Mouse (Mus musculus) heart, embryonic 13.5 days (tissue): ENCODE results near the gene Ntng2. TPM values are rescaled to one million over a fixed set of nuclear protein-coding genes. Genes with fewer than 3 reads are reported as not detected.

Experiments used
- ATAC-seq: fragments of 200-750 bp; cut with Nextera tagmentation; 2 replicates; pipeline ENCODE4 v1.8.0; 2017; ENCODE audit warnings: moderate TSS enrichment; ENCODE audit not compliant: insufficient number of reproducible peaks, low FRiP score, low TSS enrichment; ENCODE audit errors: extremely low read depth
- H3K27ac ChIP-seq: fragments of 300-500 bp; sonication (generic); replicated peaks from 2 replicates; pipeline ENCODE4 v1.5.1; 2015; ENCODE audit warnings: moderate library complexity, mild to moderate bottlenecking, inconsistent platforms
- H3K27me3 ChIP-seq: fragments of 300-500 bp; sonication (generic); replicated peaks from 2 replicates; pipeline ENCODE4 v1.6.1; 2015; ENCODE audit warnings: mild to moderate bottlenecking, inconsistent platforms
- H3K36me3 ChIP-seq: fragments of 300-500 bp; sonication (generic); 2 replicates; pipeline ENCODE4 v1.6.1; 2015; ENCODE audit warnings: mild to moderate bottlenecking, inconsistent platforms
- H3K4me1 ChIP-seq: fragments of 300-500 bp; sonication (generic); 2 replicates; pipeline ENCODE4 v1.6.1; 2015; ENCODE audit warnings: inconsistent platforms
- H3K4me2 ChIP-seq: fragments of 300-500 bp; sonication (generic); 2 replicates; pipeline ENCODE4 v1.6.1; 2015; ENCODE audit warnings: inconsistent platforms, mild to moderate bottlenecking, moderate library complexity
- H3K4me3 ChIP-seq: fragments of 300-500 bp; sonication (generic); 2 replicates; pipeline ENCODE4 v1.5.1; 2015; ENCODE audit warnings: moderate library complexity, mild to moderate bottlenecking, inconsistent platforms
- H3K9ac ChIP-seq: fragments of 300-500 bp; sonication (generic); 2 replicates; pipeline ENCODE4 v1.6.1; 2015; ENCODE audit warnings: inconsistent platforms, mild to moderate bottlenecking, moderate library complexity
- H3K9me3 ChIP-seq: fragments of 300-500 bp; sonication (generic); 2 replicates; pipeline ENCODE4 v1.6.1; 2016; ENCODE audit warnings: inconsistent platforms
- WGBS: fragments of 180-500 bp; shearing (Covaris S2); methylation state at CpG from one replicate; pipeline ENCODE4 v1.1.7; 2015; ENCODE audit warnings: mixed read lengths; 5-methylcytosine and 5-hydroxymethylcytosine counted together
- polyA plus RNA-seq: library from polyadenylated mRNA; unstranded; fragments of >200 nt; fragmentation: Nextera tagmentation; extraction: Ambion mirVana; gene quantifications from 2 replicates; pipeline ENCODE4 v1.2.1, GENCODE M21; 2015

The Ntng2 gene
- polyA plus RNA-seq, 1 experiment from 2014 or later, result 0.19 TPM

DNA sequence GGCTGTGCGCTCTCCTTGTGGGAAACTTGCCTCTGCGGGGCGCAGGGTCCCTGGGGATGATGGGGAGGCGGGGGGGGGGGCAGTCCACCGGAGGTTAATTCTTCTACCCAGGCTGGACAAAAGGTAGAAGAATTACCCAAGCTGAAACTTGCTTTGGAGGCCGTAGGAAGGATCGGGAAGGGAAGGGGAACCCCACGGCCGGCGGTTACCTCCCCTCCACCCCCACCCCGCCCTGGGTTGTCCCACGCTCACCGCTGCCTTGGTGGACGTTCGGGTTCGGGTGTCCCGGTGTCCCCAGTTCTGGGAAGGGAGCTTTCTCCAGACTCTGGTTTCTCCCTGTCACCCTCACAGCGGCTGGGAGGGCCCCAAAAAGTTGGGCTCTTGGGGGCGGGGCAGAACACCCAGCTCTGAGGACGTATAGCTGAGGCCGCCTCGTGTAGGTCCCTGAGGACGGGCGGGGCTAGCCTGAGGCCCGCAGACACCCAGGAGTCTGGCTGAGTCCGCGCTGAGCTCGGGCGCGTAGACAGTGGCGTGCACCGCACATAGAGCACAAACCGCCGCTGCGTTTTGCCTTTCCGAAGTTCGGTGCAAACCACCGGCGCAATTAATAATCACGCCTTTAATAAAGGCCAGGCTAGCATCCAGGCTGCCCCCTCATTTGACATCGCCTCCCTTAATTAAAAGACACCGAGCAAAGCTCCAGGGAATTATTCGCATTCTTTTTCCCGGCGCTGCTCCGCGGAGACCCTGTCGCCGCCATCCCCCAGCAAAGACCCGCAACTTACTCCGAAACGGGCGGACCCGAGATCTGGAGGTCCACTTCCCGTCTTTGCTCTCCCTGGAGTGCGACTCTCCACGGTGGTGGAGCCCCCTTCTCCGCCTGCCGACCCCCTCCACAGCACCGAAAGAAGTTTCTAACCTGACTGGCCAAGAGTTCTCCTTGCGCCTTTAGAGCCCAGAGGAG, 1.4 kb downstream of the Ntng2 start:
- H3K4me3 ChIP-seq, result peak overlapping the region; percentile 73
- no peaks in the 10 kb centered on the region for H3K36me3 ChIP-seq
- WGBS, result under 1% methylated on average over 61 of the region's 61 CpGs
- no peak for ATAC-seq
- H3K27me3 ChIP-seq, result peaks cover 100% of the 10 kb centered on the region
- peaks cover 37% of the 10 kb centered on the region for H3K4me1 ChIP-seq
- peak overlapping the region; percentile 81 for H3K9ac ChIP-seq
- peak overlapping the region; percentile 93 for H3K4me2 ChIP-seq
- no peaks in the 10 kb centered on the region for H3K9me3 ChIP-seq
- no peak overlapping the region for H3K27ac ChIP-seq

DNA sequence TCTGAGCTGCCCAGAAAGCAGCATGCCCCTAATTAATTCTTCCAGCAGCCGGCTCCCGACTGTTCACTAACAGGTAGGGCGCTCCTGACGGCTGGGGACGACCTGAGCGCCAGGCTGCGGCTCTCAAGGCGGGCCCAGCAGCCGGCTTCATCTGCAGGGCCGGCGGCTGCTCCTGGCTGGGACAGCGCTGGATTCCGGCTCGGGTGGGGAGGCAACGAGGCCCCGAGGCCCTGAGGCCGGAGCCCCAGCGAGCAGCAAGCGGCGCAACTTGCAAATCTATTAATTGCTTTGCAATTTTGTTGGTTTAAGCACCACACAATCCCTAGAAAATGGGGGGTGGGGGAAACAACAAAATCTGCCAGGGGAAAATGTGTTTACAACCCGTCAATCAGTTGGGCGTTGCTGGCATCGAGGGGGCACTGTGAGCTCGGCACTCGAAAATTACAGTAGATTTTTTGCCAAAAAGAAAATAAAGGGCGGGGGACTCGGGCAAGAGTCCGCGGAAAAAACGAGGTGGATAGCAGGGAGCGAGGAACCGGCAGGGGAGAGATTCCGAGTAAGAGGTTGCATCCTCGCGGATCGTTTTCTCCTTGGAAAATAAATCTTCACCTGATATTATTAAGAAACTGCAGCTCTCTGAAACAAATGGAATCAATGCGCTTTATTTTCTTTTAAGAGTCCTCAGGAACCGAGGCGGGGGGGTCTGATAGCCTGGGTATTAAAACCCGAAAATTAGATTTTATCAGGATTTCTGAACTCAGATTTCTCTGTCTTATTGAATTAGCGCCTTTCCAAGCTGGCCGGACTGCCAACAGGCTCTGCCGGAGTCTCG, 2.3 kb downstream of the Ntng2 start:
- Histone ChIP-seq H3K4me2 (peak overlapping the region; percentile 93), H3K9ac (no peak overlapping the region), H3K27me3 (peaks cover 100% of the 10 kb centered on the region), H3K36me3 (no peaks in the 10 kb centered on the region), H3K4me3 (peak overlapping the region; percentile 73), H3K27ac (no peak overlapping the region), H3K4me1 (peaks cover 38% of the 10 kb centered on the region), H3K9me3 (no peaks in the 10 kb centered on the region)
- under 1% methylated on average over 44 of the region's 44 CpGs for WGBS
- no peak; the same call in 1 of the 2 replicates for ATAC-seq

DNA sequence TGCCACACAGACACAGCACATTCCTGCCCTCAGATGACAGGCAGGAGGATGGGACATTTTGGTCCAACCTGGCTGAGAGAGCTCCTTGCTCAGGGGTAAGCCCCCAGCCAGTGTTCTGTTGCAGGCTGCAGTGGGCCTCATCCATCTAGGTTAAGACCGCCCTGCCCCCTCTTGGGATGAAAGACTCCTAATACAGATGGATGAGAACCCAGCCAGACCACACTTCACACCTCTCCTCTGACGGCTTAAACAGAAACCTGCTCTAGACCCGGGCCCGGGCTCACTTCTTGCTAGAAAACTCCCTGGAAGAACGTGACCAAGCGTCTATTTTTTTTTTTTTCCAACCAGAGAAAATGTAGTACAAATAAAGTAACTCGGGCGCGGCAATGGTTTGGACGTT, 3.0 kb downstream of the Ntng2 start:
- Histone ChIP-seq H3K4me2 (peak overlapping the region; percentile 93), H3K9me3 (no peaks in the 10 kb centered on the region), H3K4me1 (peaks cover 43% of the 10 kb centered on the region), H3K9ac (no peak overlapping the region), H3K4me3 (peak overlapping the region; percentile 73; the same call in 1 of the 2 replicates), H3K27me3 (peaks cover 100% of the 10 kb centered on the region), H3K36me3 (no peaks in the 10 kb centered on the region), H3K27ac (no peak overlapping the region)
- no peak for ATAC-seq
- 7% methylated on average over 10 of the region's 10 CpGs for WGBS

DNA sequence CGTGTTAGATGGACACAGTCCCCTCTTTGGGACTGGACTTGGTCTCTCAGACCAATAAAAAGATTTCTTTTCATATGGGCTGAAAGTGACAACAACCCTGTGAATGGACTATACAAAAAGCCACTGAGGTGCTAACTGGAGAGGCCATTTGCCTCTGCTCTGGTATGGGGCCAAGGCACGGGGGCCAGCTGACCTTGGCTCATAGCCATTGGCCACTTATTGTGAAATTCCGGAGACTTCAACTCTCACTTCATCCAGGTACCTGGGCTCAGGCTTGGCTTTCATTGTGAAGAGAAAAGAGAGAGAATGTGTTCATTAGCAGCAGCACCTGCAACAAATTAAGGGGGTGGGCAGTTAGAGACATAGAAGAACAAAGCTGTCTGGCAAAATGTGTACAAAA, 4.3 kb downstream of the Ntng2 start:
- 36% methylated on average over 3 of the region's 3 CpGs for WGBS
- Histone ChIP-seq H3K27me3 (peaks cover 92% of the 10 kb centered on the region), H3K36me3 (no peaks in the 10 kb centered on the region), H3K27ac (no peak overlapping the region), H3K4me1 (peaks cover 42% of the 10 kb centered on the region), H3K4me3 (no peak overlapping the region), H3K4me2 (no peak overlapping the region), H3K9ac (no peak overlapping the region), H3K9me3 (no peaks in the 10 kb centered on the region)
- no peak for ATAC-seq

DNA sequence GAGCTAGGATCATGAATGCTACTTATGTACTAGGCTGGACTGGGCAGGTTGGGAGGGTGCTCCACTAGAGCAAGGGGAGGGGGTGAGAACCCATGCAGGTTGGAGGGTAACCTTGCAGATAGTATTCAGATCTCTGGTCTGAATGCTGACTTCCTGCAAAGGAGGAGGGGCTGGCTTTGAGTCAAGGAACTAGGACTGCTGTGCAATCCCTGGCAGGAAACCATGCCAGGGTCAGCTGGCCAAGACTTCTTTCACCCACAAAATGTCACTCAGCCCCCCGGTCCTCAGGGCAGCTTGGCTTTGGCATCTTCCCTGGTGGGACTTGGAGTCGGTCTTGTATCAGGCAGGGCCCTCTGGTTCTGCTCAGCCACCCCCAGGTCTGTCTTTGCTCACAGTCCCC, 5.4 kb downstream of the Ntng2 start:
- H3K4me2 ChIP-seq, result no peak overlapping the region
- WGBS, result 55% methylated on average over 2 of the region's 2 CpGs
- no peaks in the 10 kb centered on the region for H3K9me3 ChIP-seq
- no peak overlapping the region for H3K9ac ChIP-seq
- ATAC-seq, result no peak
- H3K36me3 ChIP-seq, result no peaks in the 10 kb centered on the region
- peaks cover 31% of the 10 kb centered on the region for H3K4me1 ChIP-seq
- peaks cover 84% of the 10 kb centered on the region for H3K27me3 ChIP-seq
- no peak overlapping the region for H3K27ac ChIP-seq
- H3K4me3 ChIP-seq, result no peak overlapping the region

DNA sequence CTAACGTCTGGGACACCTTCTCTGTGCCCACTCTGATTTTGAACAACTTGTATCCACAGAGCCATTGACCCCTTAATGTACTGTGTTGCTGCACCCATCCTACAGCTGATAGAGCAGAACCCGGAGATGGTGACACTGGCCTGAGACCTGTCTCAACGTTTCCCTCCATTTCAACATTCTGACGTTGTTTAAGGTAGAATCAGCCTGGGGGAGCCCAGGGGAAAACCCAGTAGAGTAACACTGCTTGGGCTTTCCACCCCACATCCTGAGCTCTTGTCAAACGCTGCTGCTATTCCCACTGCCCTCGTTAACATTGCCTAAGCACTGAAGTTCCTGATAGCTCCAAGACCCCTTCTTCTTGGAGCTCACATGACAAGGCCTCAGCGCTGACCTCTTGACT, 5.9 kb downstream of the Ntng2 start:
- Histone ChIP-seq H3K4me3 (no peak overlapping the region), H3K36me3 (no peaks in the 10 kb centered on the region), H3K4me2 (no peak overlapping the region), H3K9me3 (no peaks in the 10 kb centered on the region), H3K27ac (no peak overlapping the region), H3K27me3 (peaks cover 84% of the 10 kb centered on the region), H3K4me1 (peaks cover 28% of the 10 kb centered on the region), H3K9ac (no peak overlapping the region)
- 56% methylated on average over 7 of the region's 7 CpGs for WGBS
- ATAC-seq, result no peak

DNA sequence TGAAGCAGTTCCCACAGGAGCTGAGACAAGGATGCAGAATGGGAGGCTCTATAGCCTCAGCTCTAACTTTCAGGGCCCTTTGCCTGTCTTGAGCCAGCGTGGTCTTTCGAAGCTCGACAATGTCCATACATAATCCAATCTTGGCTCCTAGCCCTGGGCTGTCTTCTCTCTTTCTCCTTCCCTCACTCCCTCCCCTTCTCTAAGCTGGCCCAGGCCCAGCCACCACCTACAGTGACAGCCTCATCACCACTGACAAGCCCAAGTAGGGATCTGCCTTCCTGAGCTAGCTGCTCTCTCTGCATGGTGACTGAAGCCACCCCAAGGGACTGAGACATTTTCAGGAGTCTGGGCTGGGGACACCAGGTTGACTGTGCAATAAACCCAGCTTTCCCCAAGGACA, 6.5 kb downstream of the Ntng2 start:
- Histone ChIP-seq H3K4me2 (no peak overlapping the region), H3K27ac (no peak overlapping the region), H3K9ac (no peak overlapping the region), H3K36me3 (no peaks in the 10 kb centered on the region), H3K9me3 (no peaks in the 10 kb centered on the region), H3K4me1 (peaks cover 22% of the 10 kb centered on the region), H3K4me3 (no peak overlapping the region), H3K27me3 (peaks cover 84% of the 10 kb centered on the region)
- no peak for ATAC-seq
- WGBS, result 56% methylated on average over 3 of the region's 3 CpGs

DNA sequence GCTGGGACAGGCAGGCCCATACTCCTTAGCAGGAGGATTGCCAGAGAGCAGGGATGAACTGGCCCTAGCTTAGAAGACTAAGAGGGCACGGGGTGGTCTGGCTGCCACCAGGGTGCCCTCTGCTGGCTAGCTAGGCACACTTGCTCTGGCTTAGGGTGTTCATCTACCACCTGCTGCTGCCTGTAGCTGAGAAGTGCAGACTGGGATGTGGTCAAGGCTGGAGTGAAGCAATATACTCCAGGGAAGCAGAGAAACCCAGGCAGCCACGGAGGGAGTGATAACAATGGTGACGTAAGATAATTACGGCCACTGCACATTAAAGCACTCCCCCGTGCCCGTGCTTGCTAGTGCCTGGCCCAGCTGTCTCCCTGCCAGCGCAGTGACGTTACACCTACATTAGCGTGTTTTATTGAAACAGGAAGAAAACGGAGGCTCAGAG, 7.4 kb downstream of the Ntng2 start:
- peaks cover 12% of the 10 kb centered on the region for H3K4me1 ChIP-seq
- no peak overlapping the region for H3K9ac ChIP-seq
- H3K36me3 ChIP-seq, result no peaks in the 10 kb centered on the region
- H3K27me3 ChIP-seq, result peaks cover 84% of the 10 kb centered on the region
- H3K27ac ChIP-seq, result no peak overlapping the region
- no peak overlapping the region for H3K4me3 ChIP-seq
- WGBS, result 21% methylated on average over 10 of the region's 10 CpGs
- no peaks in the 10 kb centered on the region for H3K9me3 ChIP-seq
- no peak for ATAC-seq
- H3K4me2 ChIP-seq, result no peak overlapping the region

DNA sequence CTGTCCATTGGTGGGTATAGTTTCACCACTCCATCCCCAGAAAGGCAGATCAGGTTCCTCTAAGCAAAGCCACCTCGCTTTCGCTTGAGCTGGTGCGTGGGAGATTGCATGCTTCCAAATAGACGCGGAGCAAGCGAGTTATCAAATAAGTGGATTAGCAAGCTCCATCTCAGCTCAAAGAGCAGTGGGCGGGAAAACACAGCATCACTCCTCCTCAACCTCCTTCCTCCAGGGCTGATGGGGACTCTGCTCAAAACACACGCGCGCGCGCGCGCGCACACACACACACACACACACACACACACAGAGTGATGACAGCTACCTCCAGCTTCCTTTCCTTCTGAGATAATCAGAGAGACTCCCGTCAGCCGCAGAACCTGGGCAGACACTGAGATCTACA, 13.5 kb downstream of the Ntng2 start:
- no peaks in the 10 kb centered on the region for H3K4me1 ChIP-seq
- no peaks in the 10 kb centered on the region for H3K36me3 ChIP-seq
- no peak overlapping the region for H3K4me3 ChIP-seq
- H3K9me3 ChIP-seq, result no peaks in the 10 kb centered on the region
- H3K4me2 ChIP-seq, result no peak overlapping the region
- ATAC-seq, result no peak
- H3K27me3 ChIP-seq, result peaks cover 68% of the 10 kb centered on the region
- no peak overlapping the region for H3K27ac ChIP-seq
- no peak overlapping the region for H3K9ac ChIP-seq
- WGBS, result 48% methylated on average over 17 of the region's 17 CpGs

DNA sequence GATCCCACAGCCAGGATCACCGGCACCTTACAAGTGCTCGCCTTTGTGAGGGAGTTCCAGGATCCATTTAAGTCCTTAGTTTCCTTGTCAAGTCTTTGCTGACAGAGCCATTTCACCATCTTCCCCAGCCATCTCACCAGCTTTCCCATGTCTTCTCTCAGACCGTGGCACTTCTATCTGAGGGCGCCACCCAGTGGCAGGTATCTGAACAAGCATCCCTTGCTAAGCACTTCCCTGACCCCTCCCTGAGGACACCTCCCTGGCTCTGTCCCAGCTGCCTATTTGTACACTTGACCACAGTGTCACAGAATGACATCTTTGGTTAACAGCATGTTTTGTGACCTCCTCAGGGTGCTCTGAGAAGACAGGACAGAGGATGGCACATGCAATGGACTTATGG, 15.2 kb downstream of the Ntng2 start:
- Histone ChIP-seq H3K27ac (no peak overlapping the region), H3K4me2 (no peak overlapping the region), H3K9ac (no peak overlapping the region), H3K4me1 (no peaks in the 10 kb centered on the region), H3K27me3 (peaks cover 66% of the 10 kb centered on the region), H3K9me3 (no peaks in the 10 kb centered on the region), H3K4me3 (no peak overlapping the region), H3K36me3 (no peaks in the 10 kb centered on the region)
- ATAC-seq, result no peak
- 22% methylated on average over 4 of the region's 4 CpGs for WGBS

DNA sequence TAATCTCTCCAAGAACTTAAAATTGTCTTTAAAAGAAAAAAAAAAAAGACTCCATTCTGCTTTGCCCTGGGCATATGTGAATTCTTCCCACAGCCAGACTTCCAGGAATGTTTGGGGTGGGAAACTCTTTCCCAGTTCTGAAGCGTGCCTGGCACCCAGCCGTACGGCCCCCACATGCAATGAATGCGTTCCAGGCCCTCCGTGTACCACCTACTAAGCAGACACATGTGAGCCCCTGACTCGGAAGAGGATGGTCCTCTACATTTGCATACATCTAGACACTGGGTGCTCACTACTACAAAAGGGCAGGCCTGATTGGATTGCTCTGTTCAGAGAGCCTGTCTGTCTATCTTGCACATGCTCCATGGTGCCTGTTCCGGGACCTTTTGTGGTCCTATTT, 17.0 kb downstream of the Ntng2 start:
- H3K27ac ChIP-seq, result no peak overlapping the region
- no peaks in the 10 kb centered on the region for H3K4me1 ChIP-seq
- WGBS, result 72% methylated on average over 7 of the region's 7 CpGs
- ATAC-seq, result no peak
- no peak overlapping the region for H3K9ac ChIP-seq
- no peak overlapping the region for H3K4me3 ChIP-seq
- H3K4me2 ChIP-seq, result no peak overlapping the region
- no peaks in the 10 kb centered on the region for H3K36me3 ChIP-seq
- H3K27me3 ChIP-seq, result peaks cover 49% of the 10 kb centered on the region
- H3K9me3 ChIP-seq, result no peaks in the 10 kb centered on the region
